Mouse (Mus musculus) midbrain, embryonic 10.5 days (tissue): Measurements from ENCODE around the gene Hoxa2. TPM values are rescaled to one million over a fixed set of nuclear protein-coding genes. Genes with fewer than 3 reads are reported as not detected.

Experiments used
- DNase-seq: peaks from one replicate; pipeline ENCODE4 v3.0.0-alpha.2; 2017; ENCODE audit warnings: low spot score
- H3K27ac ChIP-seq: fragments of 300-500 bp; sonication (generic); replicated peaks from 2 replicates; pipeline ENCODE4 v1.5.1; 2016; ENCODE audit warnings: mild to moderate bottlenecking
- H3K27me3 ChIP-seq: fragments of 300-500 bp; sonication (generic); 2 replicates; pipeline ENCODE4 v1.6.1; 2016; ENCODE audit warnings: low read depth, mild to moderate bottlenecking; ENCODE audit not compliant: poor library complexity, severe bottlenecking
- H3K36me3 ChIP-seq: fragments of 300-500 bp; sonication (generic); 2 replicates; pipeline ENCODE4 v1.6.1; 2016; ENCODE audit warnings: mild to moderate bottlenecking, moderate library complexity
- H3K4me1 ChIP-seq: fragments of 300-500 bp; sonication (generic); 2 replicates; pipeline ENCODE4 v1.6.1; 2016
- H3K4me3 ChIP-seq: fragments of 300-500 bp; sonication (generic); 2 replicates; pipeline ENCODE4 v1.5.1; 2016; ENCODE audit warnings: mild to moderate bottlenecking, moderate library complexity
- H3K9me3 ChIP-seq: fragments of 300-500 bp; sonication (generic); replicated peaks from 2 replicates; pipeline ENCODE4 v1.6.1; 2016; ENCODE audit warnings: mild to moderate bottlenecking
- WGBS: fragments of 180-500 bp; shearing (Covaris S2); methylation state at CpG from one replicate; pipeline ENCODE4 v1.1.7; 2016; 5-methylcytosine and 5-hydroxymethylcytosine counted together
- polyA plus RNA-seq: library from polyadenylated mRNA; unstranded; fragments of >200 nt; fragmentation: Nextera tagmentation; extraction: Ambion mirVana; gene quantifications from 2 replicates; pipeline ENCODE4 v1.2.1, GENCODE M21; 2016

Gene Hoxa2
- polyA plus RNA-seq, 1 experiment from 2014 or later: 1.9 TPM

DNA sequence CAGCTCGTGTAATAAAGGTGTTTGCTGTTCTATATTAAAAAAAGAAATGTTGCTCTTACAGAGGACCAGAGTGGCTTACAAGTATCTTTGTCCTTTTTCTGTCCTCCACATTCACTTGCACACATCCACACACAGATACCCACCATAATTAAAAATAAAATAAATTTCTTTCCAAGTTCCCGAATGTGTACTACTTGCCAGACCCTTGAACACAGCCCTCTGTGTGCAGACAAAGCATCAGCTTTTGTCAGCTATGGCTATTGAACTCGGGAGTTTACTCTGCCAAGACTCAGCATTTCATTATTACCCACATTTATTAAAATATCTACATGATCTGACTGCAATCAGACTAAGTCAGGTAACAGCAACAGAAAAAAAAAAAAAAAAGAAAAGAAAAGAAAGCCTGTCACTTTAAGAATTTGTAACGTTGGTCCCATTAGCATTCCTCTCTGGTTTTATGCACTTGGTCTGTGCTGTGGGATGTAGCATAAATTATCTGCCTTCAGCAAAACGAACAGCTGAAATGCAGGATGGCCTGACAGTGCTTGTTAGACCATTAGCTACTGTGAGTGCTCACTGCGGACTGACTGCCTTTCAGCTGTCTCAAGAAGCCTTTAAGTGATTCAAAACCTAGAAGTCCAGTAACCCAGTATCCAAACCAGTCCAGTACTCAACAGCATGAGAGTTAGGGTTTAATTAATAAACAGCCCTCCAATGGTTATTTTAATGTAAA, 45.6 kb downstream of the Hoxa2 start:
- no peaks in the 10 kb centered on the region for H3K9me3 ChIP-seq
- H3K36me3 ChIP-seq: no peaks in the 10 kb centered on the region
- peaks cover 29% of the 10 kb centered on the region for H3K4me1 ChIP-seq
- H3K27ac ChIP-seq: peak overlapping the region; percentile 23; the same call in 1 of the 2 replicates
- WGBS: 46% methylated on average over 6 of the region's 6 CpGs
- H3K27me3 ChIP-seq: peaks cover 26% of the 10 kb centered on the region
- H3K4me3 ChIP-seq: no peak overlapping the region
- peak; percentile 11 for DNase-seq

DNA sequence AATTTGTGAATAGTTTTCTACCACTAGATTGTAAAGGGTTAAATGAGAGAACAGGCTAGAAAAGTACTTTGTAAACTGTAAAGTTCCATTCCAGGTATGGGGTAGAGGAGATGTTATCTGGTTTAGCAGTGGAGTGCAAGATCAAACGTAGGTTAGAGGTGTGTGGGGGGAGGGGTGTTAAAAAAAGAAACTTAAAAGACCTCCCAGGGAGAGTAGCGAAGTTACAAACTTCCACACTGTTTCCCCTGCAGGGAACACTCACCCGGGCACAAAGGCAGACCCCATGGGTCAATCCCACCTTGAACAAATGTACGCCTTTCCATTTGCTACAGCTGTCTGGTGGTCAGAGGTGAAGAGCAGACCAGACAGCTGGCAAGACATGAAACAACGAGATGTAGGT, 48.7 kb downstream of the Hoxa2 start:
- DNase-seq: no peak
- Histone ChIP-seq H3K27ac (no peak overlapping the region), H3K36me3 (no peaks in the 10 kb centered on the region), H3K9me3 (no peaks in the 10 kb centered on the region), H3K27me3 (peaks cover 16% of the 10 kb centered on the region; the same call in 1 of the 2 replicates), H3K4me3 (no peak overlapping the region), H3K4me1 (peaks cover 29% of the 10 kb centered on the region)
- WGBS: 26% methylated on average over 5 of the region's 5 CpGs

Other genes with a start within 250 kb of the Hoxa2 start
- 8.6 and 10.2 TPM in 2 replicates for gene Skap2, start 152.3 kb downstream of the Hoxa2 start, polyA plus RNA-seq
- 0.32 and 0.47 TPM in 2 replicates for gene Hoxa1, start 6.5 kb downstream of the Hoxa2 start, polyA plus RNA-seq
- not detected in 2 replicates for gene 5730596B20Rik, start 12.7 kb upstream of the Hoxa2 start, polyA plus RNA-seq
- not detected in 2 replicates for gene Hoxa4, start 26.9 kb upstream of the Hoxa2 start, polyA plus RNA-seq
- gene Hoxa5, start 39.8 kb upstream of the Hoxa2 start, polyA plus RNA-seq: not detected in 2 replicates
- not detected in 2 replicates for gene Hoxa6, start 43.9 kb upstream of the Hoxa2 start, polyA plus RNA-seq
- gene Hoxa3, start 48.5 kb upstream of the Hoxa2 start, polyA plus RNA-seq: not detected in 2 replicates
- not detected in 2 replicates for gene Gm28308, start 48.5 kb upstream of the Hoxa2 start, polyA plus RNA-seq
- not detected in 2 replicates for gene Hoxa7, start 57.0 kb upstream of the Hoxa2 start, polyA plus RNA-seq
- not detected in 2 replicates for gene Hoxa9, start 66.3 kb upstream of the Hoxa2 start, polyA plus RNA-seq
- 0.06 TPM in 1 of 2 replicates, not detected in the other for gene Hoxa10, start 76.0 kb upstream of the Hoxa2 start, polyA plus RNA-seq
- gene Hoxa11, start 81.0 kb upstream of the Hoxa2 start, polyA plus RNA-seq: not detected in 2 replicates
- gene Hoxa13, start 96.0 kb upstream of the Hoxa2 start, polyA plus RNA-seq: not detected in 2 replicates
- 0.15 and 0.29 TPM in 2 replicates for gene Evx1, start 148.7 kb upstream of the Hoxa2 start, polyA plus RNA-seq